Mouse (Mus musculus): Measurements from ENCODE around the gene Ptprn2.

Ptprn2 gene

DNA sequence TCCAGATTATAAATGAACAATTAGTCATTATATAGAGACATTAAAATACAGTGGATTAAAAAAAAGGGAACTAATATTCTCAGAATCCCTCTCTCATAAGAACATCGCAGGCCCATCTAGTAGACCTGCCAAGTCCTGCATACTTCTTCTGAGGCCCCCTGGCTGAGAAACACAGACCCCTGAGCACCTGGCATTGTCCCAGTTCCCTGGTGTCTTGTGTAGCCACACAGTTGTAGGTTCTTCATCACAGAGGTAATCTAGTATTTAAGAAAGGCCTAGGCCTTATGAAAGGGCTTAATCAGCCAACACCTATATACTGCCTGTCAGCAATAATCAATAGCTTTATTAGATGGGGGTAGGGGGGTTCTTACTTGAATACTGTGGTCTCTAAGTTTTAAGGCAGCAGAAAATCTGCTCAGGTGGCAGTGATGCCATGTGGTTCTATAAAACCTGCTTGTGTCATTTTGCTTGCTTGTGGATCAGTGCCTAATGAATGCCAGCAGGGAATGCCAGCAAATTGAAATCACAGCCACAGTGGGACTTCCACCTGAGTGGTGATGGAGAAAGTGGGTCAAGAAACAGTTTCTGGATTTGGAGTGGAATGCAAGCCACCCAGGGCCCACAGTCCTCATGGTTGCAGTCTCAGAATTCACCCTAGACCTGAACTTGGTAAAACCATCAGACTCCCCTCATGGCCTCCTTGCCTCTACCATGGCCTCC, 388.5 kb downstream of the Ptprn2 start:
- DNase-seq (ENCODE audit: low read depth, low spot score) = no peak

DNA sequence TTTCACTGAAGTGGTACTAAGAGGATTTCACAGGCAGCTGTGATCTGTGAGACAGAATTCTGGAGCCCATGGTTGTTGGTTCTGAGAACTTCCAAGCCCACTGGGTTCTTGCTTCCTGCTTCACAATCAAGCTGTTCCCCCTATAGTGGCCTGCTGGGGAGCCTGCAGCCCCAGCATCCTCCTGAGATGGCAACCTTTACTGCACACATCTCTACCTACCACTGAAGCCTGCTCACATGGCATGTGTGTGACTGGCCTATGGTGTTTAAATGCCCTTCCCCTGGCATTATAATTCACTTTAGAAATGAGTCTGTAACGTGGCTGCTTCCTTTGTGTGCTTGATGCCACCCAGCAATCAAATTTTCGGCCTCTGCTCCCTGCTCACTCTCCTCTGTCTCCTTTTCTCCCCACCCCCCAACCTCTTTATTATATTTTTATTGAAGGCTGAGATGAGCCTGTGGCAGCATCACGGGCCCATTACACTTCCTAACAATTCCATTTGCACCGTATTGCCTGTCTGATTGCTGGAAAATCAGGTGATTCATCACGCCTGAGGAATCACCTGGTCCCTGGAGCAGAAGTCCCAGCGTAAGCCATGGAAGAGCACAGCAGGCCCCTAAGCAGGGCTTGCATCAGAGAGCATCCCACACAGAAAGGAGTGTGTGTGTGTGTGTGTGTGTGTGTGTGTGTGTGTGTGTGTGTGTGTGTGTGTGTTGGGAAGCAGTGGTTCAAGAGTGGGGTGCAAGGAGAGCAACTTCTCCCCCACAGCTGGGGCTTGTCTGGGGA, 402.2 kb downstream of the Ptprn2 start:
- DNase-seq (ENCODE audit: low read depth, low spot score) = no peak

DNA sequence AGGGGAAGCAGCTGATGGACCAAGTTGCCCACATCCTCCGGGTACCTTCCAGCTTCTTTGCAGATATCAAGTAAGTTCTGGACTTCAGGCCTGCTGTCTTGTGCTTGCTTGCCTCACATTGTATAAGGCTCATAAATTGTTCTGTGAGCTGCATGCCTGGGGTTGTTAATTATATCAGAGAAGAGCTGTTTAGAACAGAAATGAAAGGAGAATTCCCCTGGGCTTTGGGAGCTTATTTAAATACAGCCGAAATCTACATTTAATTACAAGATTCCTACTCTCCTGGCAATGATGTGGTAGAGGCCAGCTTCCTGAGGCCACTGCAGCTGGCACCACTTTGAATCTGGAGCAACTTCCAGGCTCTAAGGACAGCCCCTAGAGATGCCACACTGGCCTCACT, 403.3 kb downstream of the Ptprn2 start:
- no peak for DNase-seq (ENCODE audit: low read depth, low spot score)

DNA sequence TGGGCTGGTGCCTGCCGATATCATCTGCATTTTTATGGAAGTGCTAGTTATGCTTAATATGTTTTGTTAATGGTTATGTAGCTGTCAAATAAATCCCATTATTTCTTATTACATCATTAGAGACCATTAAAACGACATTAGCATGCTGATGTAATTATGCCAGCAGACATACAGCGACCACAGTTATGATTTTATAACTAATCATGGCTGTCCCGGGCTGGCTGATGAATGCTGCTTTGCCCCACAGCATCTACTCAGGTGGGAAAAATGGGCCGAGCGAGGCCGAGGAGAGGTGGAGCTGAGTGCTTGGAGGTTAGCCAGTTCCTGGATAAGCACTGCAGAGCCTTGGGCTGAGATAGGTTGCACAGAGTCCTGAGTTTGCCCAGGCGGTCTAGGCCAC, 407.1 kb downstream of the Ptprn2 start:
- no peak for DNase-seq (ENCODE audit: low read depth, low spot score)

DNA sequence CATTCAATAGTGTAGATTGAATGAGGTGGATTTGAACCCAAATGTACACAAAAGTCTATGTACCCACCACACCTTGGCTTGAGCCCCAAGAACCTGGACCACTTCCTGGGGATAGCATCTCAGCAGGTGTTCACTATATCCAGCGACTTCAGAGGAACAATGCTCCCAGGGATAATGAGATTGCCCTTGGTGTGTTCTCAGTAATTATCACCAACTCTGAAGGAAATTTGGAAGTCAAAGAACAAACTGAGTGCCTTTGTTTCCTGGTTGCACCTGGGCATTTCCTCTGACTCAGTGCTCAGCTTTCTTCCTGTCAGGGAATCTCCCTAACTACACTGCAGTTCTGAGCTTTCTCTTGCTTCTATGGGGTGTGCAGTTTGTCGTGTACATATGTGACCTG, 411.1 kb downstream of the Ptprn2 start:
- DNase-seq (ENCODE audit: low read depth, low spot score) = no peak

DNA sequence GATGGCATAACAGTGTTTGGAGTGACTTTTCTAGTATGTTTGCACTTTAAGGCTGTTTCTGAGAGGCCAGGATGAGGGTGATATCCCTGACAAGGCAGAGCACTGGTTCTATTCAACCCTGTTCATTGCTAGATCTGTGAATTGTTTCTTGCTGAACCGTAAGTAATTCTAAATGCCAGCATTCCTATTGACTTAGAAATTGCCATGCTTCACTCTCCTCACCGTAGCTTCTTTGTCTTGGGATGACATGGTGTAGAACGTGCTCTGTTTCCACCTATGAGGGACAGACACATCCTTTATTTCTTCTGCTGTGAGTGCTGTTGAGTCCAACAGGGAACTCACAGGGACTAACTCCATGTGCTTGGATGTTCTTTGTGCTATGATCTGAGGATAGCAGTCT, 416.3 kb downstream of the Ptprn2 start:
- DNase-seq (ENCODE audit: low read depth, low spot score) = no peak

DNA sequence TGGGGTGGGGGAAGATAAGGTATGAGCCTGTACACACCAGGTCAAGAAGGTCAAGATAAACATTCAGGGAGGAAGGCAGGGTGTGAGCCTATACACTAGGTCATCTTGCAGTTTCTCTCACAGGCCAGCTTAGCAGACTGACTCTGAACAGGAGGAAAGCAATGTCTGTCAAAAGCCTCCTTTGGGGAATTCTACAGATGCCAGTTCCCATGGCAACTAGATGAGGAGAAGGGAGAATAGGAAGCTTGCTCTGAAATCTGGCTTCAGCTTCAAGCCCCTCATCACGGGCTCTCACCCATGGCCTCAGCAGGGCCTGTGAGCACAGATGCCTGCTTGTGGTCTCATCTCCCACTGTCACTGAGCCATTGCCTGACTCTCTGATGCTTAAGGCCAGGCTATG, 421.9 kb downstream of the Ptprn2 start:
- DNase-seq (ENCODE audit: low read depth, low spot score) = peak; percentile 74

DNA sequence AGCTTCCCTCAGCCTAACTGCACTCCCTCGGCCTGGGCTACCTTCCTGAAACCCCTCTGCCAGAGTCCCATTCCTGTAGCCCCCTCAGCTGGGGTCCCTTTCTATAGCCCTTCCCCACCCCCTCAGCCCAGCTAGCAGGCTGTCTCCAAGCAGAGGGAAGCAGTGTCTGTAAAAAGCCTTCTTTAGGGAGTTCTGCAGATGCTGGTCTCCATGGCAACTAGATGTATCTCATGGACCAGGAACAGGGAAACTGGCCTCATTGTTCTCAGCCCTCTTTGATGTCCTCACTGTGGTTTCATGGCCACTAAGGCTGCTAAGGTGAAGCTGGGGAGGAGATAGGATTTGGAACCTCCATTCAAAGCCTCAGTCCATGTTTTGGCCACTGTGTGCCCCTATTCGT, 423.1 kb downstream of the Ptprn2 start:
- peak; percentile 45 for DNase-seq (ENCODE audit: low read depth, low spot score)

DNA sequence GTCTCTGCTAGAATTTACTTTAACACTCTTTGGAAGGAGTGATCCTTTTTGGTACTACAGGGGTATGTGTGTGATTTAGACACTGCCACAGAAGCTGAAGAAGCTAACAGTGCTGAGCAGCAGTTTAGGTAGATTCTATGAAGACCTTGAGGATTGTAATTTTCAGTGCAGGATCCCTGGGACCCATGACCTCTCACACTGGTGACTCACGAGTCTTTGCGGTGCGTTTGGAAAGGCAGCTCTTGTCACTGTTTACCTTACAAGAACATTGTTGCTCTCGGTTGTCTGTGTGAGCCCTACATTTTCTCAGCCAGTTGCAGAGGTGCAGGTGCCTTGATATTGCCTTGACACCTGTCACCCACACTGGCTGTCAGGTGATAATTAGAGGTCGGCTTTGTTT, 431.3 kb downstream of the Ptprn2 start:
- no peak for DNase-seq (ENCODE audit: low read depth, low spot score)

DNA sequence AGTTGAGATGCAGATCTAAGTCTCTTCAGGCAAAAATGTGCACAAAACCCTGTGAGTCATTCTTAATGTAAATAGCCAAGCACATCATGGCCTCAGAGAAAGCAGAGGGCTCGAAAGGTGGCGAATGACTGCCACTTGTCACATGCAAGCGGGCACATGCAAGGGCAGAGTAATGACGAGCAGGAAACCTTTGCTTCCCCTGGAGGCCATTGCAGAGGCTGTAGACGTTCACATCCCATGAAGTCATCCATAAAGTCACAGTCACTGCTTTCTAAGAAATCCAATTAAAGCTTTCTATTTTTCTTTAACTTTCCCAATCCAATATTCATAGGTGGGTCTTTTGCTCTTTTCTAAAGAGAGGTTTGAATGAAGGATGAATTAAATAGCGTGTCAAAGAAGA, 433.7 kb downstream of the Ptprn2 start:
- DNase-seq (ENCODE audit: low read depth, low spot score) = no peak

DNA sequence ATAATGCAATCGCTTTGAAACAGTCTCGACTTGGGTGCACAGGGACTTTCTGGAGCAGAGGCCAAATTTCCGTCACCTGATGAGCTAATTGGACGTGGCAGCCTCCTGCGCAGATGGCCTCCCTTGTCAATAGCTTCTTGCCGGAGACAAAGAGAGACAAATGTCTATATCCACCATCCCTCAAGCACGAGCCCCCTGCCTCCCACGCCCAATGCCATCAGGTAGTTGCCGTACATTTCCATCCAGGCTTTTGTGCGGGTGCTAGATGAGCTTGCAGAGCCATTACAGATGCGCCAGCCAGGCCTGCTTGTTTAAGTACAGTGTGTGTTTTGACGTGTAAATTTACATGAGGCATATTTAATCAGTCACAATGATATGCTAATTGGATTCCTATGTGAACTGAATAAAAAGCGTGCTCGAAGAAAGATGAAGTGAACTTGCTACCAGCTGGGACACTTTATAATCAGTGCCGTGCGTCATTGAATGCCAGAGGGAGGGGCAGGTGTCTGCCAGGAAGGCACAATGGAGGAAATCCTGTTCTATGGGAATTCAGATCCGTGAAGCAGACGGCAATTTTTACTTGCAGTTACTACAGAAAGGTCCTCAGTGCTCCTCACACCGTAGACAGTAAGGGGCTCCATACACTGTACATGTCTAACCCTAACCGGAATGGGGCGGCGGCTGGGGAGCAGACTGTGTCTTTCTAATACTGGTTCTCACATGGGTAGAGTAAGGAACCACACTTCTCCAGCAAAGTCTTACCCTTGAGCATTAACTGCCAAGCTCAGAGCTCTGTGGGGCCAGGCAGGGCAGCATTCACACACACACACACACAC, 434.4 kb downstream of the Ptprn2 start:
- peak; percentile 79 for DNase-seq (ENCODE audit: low read depth, low spot score)

DNA sequence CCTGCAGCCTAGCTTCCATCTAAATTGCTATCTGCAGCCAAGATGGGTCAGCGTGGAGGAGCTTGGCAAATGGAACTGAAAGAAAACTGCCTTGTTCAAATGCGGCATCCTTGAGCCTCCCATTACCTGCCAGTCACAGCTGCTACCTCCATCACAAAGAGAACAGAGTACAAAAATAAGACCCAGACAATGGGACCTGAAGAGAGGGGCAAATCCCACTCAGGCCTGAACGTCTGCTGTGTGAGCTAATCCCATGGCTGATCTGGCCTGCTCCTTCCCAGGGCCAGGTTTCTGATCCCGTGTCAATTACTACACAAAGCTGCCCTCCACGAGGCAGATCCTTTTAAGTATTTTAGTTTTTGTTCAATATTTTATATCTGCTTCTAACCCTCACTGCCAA, 441.6 kb downstream of the Ptprn2 start:
- no peak for DNase-seq (ENCODE audit: low read depth, low spot score)

DNA sequence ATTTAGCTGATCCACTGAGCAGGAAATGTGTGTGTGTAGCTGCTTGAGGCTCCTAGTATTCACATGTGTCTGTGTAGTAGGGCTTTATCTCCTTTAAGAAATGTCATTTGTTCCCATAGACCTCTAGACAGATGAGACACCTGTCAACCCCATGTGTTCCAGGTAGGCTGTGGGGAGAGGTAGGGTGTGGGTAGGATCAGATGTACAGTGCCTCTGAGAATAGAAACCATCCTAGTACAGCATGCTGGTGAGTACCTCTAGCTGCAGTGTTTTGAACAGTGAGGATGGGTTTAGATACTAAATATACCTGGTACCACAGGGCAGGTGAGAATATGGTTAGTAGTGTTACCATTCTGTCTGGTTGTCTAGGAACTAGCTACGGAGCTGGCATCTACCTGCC, 442.0 kb downstream of the Ptprn2 start:
- no peak for DNase-seq (ENCODE audit: low read depth, low spot score)

DNA sequence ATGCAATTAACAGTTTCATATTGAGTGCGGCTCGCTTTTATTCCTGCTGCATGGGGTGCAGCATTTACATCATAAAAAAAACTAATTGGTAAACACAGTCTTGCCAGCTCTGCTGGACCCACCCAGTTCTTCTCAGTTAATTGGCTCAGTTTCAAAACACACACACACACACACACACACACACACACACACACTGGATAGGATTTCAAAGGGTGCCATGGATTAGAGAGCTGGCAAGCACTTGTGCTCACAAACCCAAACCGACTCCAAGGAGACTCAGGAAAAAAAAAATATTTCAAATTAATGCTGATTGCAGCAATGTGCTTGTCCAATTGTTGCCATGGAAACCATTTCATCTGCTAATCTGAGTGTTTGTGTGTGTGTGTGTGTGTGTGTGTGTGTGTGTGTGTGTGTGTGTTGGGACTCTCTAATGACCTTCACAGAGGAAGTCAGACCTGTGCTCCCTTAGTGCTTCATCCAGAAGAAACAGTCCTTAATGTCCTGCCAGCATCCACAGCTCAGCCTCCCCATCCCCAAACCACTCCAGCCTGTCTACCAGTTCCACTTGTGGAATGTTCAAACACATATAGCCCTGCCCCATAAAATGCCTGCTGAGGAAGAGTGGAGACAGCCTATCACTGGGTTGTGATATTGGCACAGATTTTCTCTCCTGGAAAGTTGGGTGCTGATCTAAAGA, 452.8 kb downstream of the Ptprn2 start:
- peak; percentile 70 for DNase-seq (ENCODE audit: low read depth, low spot score)

DNA sequence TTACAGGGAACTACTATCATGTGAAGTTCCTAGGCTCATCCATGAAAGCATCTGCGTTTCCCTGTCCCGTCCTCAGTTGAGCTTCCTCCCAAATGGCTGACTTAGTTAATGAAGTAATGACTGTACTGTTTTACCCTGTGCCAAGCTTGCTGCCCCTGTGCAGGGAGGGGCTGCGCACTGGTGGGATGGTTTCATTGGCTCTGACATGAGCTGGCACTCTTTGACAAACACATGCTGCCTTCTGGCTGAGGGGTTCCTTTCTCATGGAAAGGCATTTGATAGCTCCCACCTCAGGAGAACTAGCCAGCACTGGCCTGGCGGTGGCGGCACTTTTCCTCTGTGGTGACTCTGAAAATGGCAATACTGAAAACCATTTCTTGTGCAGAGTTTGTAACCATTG, 458.4 kb downstream of the Ptprn2 start:
- DNase-seq (ENCODE audit: low read depth, low spot score) = no peak

DNA sequence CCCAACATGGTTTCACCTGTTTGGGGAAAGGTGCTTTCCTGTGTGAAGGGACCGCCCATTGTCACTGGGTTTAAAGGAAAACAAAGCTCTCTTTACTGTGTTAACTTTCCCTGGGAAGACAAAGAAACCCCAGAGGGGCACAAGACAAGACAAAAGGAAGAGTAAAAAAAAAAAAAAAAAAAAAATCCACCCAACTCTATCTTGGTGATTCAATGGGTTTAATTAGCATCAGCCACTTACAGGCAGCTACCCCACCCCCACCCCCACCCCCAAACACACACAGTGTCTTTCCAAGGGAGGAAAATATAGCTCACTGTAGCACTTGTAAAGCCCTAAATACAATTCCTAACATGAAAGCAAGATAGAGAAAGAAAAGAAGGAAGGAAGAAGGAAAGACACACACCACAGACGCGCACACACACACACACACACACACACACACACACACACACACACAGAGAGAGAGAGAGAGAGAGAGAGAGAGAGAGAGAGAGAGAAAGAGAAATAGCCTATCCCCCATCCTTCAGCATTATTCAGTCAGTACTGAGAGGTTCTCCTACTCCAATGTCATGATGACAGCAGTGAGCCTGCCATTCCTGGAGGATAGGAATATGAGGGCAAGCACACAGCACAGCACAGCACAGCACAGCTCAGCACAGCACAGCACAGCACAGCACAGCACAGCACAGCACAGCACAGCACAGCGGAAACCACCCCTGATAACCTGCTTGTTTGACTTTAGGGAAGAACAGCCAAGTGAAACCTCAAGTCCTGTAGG, 462.8 kb downstream of the Ptprn2 start:
- DNase-seq (ENCODE audit: low read depth, low spot score) = no peak

DNA sequence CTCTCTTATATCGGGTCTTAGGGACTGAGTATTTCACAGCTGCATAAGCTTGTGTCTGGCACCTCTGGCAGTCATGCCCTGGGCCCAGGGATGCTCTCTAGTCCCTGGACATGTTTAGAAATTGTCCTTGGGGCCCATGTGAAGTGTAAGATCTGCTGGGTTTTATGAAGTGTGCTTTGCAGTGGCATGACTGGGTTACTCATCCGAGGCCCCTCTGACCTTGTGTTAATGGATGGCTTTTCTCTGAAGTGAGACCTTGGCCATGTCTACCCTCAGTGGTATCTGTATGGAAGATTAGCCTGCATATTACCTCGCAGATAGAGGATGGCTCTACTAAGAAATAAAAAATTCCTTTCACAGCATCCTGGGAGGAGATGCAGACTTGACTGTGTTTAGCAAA, 464.2 kb downstream of the Ptprn2 start:
- no peak for DNase-seq (ENCODE audit: low read depth, low spot score)

DNA sequence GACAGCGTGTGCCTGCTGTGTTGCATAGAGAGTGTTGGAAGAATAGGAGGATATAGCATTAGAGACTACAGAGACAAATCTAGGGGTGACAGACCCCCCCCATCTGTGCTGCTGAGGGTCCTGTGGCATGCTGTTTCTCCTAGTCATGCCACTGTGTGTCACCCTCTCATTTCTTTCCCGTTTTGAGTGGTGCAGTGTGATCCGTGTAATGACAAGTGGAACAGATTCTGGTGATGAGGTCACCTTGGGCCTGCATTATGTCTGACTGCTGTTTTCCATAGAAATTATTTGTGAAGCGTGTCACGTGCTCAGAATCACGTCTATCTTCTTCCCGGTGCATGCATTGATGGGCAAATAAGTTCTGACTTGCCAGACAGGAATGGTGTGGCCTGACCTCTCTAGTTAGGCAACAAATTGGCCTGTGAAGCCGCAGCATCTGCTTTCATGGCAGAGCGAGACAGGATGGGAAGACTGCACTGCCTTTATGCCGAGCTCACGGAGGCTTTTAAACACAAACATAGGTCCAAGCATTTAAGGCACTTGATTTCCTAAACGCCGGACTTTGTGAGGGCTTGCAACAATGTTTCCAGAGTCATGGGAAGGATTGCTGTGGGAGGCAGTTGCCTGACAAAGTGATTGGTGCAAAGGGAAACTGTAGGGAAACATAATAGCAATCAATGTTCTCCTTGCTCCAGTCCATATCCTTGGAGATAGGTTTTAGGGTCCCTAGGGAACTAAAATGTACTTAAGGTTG, 467.1 kb downstream of the Ptprn2 start:
- no peak for DNase-seq (ENCODE audit: low read depth, low spot score)

DNA sequence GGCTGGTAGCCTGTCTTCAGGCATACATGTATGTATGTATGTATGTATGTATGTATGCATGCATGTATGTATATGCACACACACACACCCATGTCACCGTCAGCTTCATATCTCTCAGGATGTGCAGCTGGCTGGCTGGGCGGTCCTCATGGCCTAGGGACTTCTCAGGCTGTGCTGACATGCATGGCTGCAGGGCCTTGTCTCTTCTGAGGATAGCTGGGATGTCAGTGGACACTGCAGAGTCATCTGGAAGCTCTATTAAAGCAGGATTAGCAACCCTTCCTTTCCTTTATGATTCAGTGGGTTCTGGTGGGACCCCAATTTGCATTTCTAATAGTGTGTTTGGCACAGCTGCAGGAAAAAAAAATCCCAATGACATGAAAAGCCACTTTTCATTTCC, 473.6 kb downstream of the Ptprn2 start:
- no peak for DNase-seq (ENCODE audit: low read depth, low spot score)

DNA sequence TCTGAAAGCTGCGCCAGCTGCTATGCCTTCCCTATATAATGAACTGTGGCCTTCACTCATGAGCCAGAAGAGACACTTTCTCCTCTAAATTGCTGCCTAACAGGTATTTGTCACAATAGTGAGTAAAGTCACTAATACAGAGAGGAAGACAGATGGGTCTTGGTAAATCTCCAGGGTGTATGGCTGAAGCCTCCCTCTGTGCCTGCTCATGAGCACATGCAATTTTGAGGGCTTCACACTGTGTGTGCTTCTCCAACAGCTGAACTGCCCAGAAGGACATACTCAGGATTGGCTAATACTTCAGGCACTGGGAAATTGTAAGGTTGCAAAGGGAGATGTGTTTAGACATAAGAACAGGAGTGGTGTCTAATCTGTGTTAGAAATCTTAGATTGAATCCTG, 478.4 kb downstream of the Ptprn2 start:
- no peak for DNase-seq (ENCODE audit: low read depth, low spot score)
